Mouse (Mus musculus) MEL (cell line): ENCODE data around the gene Phf21a. TPM values are rescaled to one million over a fixed set of nuclear protein-coding genes. Genes with fewer than 3 reads are reported as not detected.
A peak's percentile ranks its signal among the peaks of the same experiment; 100 is the strongest.

ENCODE experiments used
- DNase-seq: peaks from one replicate; pipeline ENCODE4 v3.0.0; 2011; ENCODE audit warnings: low read depth, low spot score
- H3K27ac ChIP-seq: 2 replicates; pipeline ENCODE4 v1.5.1; 2012; ENCODE audit warnings: low read depth, mild to moderate bottlenecking, control low read depth, low read length, moderate library complexity; ENCODE audit not compliant: control insufficient read depth
- H3K27me3 ChIP-seq, 2 experiments: fragments of 150-350 bp in 1 of 2; sonication (generic) in 1 of 2; 2 replicates each; pipeline ENCODE4 v1.6.1; 2012; ENCODE audit warnings: low read length in 2 of 2, mild to moderate bottlenecking in 2 of 2, improper control_type of control experiment in 1 of 2, moderate library complexity in 1 of 2; ENCODE audit not compliant: insufficient read depth in 2 of 2, control insufficient read depth in 1 of 2
- H3K36me3 ChIP-seq, 2 experiments: 2 replicates each; pipeline ENCODE4 v1.6.1; 2012 to 2014; ENCODE audit warnings: low read length in 2 of 2, improper control_type of control experiment in 1 of 2, inconsistent platforms in 1 of 2, mild to moderate bottlenecking in 1 of 2; ENCODE audit not compliant: insufficient read depth in 2 of 2, control insufficient read depth in 1 of 2
- H3K4me1 ChIP-seq, 2 experiments: fragments of 150-350 bp in 1 of 2; sonication (generic) in 1 of 2; 2 replicates each; pipeline ENCODE4 v1.6.1; 2012; ENCODE audit warnings: low read length in 2 of 2, improper control_type of control experiment in 1 of 2, mild to moderate bottlenecking in 1 of 2; ENCODE audit not compliant: insufficient read depth in 2 of 2, control insufficient read depth in 1 of 2
- H3K4me3 ChIP-seq, 2 experiments: fragments of 150-350 bp in 1 of 2; sonication (generic) in 1 of 2; 2 replicates each; pipeline ENCODE4 v1.5.1; 2012; ENCODE audit warnings: low read depth in 2 of 2, low read length in 2 of 2, mild to moderate bottlenecking in 2 of 2, moderate library complexity in 2 of 2, control low read depth in 1 of 2, improper control_type of control experiment in 1 of 2; ENCODE audit not compliant: control insufficient read depth in 1 of 2, insufficient read depth in 1 of 2
- H3K79me2 ChIP-seq: 2 replicates; pipeline ENCODE4 v1.6.1; 2012; ENCODE audit warnings: mild to moderate bottlenecking, low read length, moderate library complexity; ENCODE audit not compliant: control insufficient read depth, poor library complexity, insufficient read depth
- H3K9ac ChIP-seq: 2 replicates; pipeline ENCODE4 v1.6.1; 2012; ENCODE audit warnings: low read depth, mild to moderate bottlenecking, control low read depth, low read length, moderate library complexity; ENCODE audit not compliant: control insufficient read depth, poor library complexity, severe bottlenecking
- H3K9me3 ChIP-seq: fragments of 150-350 bp; sonication (generic); replicated peaks from 2 replicates; pipeline ENCODE4 v1.6.1; 2012; ENCODE audit warnings: mild to moderate bottlenecking, low read length, improper control_type of control experiment, moderate library complexity; ENCODE audit not compliant: insufficient read depth
- BHLHE40 ChIP-seq: IDR thresholded peaks from 2 replicates; pipeline ENCODE4 v1.6.1; 2012; ENCODE audit warnings: low read depth, mild to moderate bottlenecking, inconsistent platforms, low read length, improper control_type of control experiment, borderline replicate concordance
- CHD1 ChIP-seq: IDR thresholded peaks from 2 replicates; pipeline ENCODE4 v1.6.1; 2012; ENCODE audit warnings: low read depth, mild to moderate bottlenecking, inconsistent platforms, low read length, improper control_type of control experiment
- E2F4 ChIP-seq: IDR thresholded peaks from 2 replicates; pipeline ENCODE4 v1.6.1; 2011; ENCODE audit warnings: low read depth, low read length, improper control_type of control experiment, borderline replicate concordance
- ELF1 ChIP-seq: IDR thresholded peaks from 2 replicates; pipeline ENCODE4 v1.6.1; 2014; ENCODE audit warnings: low read depth, mild to moderate bottlenecking, inconsistent platforms, low read length, improper control_type of control experiment, moderate library complexity
- EP300 ChIP-seq, 2 experiments: IDR thresholded peaks; 2 replicates each; pipeline ENCODE4 v1.6.1; 2011; ENCODE audit warnings: improper control_type of control experiment in 2 of 2, low read length in 2 of 2, low read depth in 1 of 2, mild to moderate bottlenecking in 1 of 2
- ETS1 ChIP-seq: IDR thresholded peaks from 2 replicates; pipeline ENCODE4 v1.6.1; 2012; ENCODE audit warnings: low read depth, mild to moderate bottlenecking, inconsistent platforms, low read length, improper control_type of control experiment, moderate library complexity
- GATA1 ChIP-seq: IDR thresholded peaks from 2 replicates; pipeline ENCODE4 v1.6.1; 2011; ENCODE audit warnings: low read depth, low read length, improper control_type of control experiment
- HCFC1 ChIP-seq: IDR thresholded peaks from 2 replicates; pipeline ENCODE4 v1.6.1; 2012; ENCODE audit warnings: low read depth, mild to moderate bottlenecking, inconsistent platforms, low read length, improper control_type of control experiment, moderate library complexity
- KAT2A ChIP-seq: conservative IDR thresholded peaks from 2 replicates; pipeline ENCODE4 v1.6.1; 2012; ENCODE audit warnings: low read depth, low read length, improper control_type of control experiment, inconsistent platforms
- MAZ ChIP-seq: IDR thresholded peaks from 2 replicates; pipeline ENCODE4 v1.6.1; 2012; ENCODE audit warnings: low read depth, mild to moderate bottlenecking, inconsistent platforms, low read length, improper control_type of control experiment
- MYC ChIP-seq: IDR thresholded peaks from 2 replicates; pipeline ENCODE4 v1.6.1; 2011; ENCODE audit warnings: low read depth, mild to moderate bottlenecking, low read length, improper control_type of control experiment, moderate library complexity
- NELFE ChIP-seq: IDR thresholded peaks from 2 replicates; pipeline ENCODE4 v1.6.1; 2011; ENCODE audit warnings: low read depth, low read length, improper control_type of control experiment
- POLR2A ChIP-seq, 2 experiments: IDR thresholded peaks; 2 replicates each; pipeline ENCODE4 v1.6.1; 2011 to 2012; ENCODE audit warnings: low read length in 2 of 2, mild to moderate bottlenecking in 2 of 2, control low read depth in 1 of 2, improper control_type of control experiment in 1 of 2, low read depth in 1 of 2, moderate library complexity in 1 of 2; ENCODE audit not compliant: control insufficient read depth in 1 of 2, insufficient read depth in 1 of 2, poor library complexity in 1 of 2
- POLR2AphosphoS5 ChIP-seq: IDR thresholded peaks from 2 replicates; pipeline ENCODE4 v1.6.1; 2012; ENCODE audit warnings: low read depth, borderline replicate concordance, mild to moderate bottlenecking, inconsistent platforms, low read length, moderate library complexity, mixed read lengths
- RAD21 ChIP-seq: IDR thresholded peaks from 2 replicates; pipeline ENCODE4 v1.6.1; 2011; ENCODE audit warnings: mild to moderate bottlenecking, low read depth, low read length, improper control_type of control experiment
- SIN3A ChIP-seq: IDR thresholded peaks from 2 replicates; pipeline ENCODE4 v1.6.1; 2012; ENCODE audit warnings: low read length, improper control_type of control experiment, inconsistent platforms
- SMC3 ChIP-seq: IDR thresholded peaks from 2 replicates; pipeline ENCODE4 v1.6.1; 2011; ENCODE audit warnings: low read depth, low read length, improper control_type of control experiment
- TBP ChIP-seq: IDR thresholded peaks from 2 replicates; pipeline ENCODE4 v1.8.0; 2011; ENCODE audit warnings: low read depth, low read length, improper control_type of control experiment
- TCF12 ChIP-seq: IDR thresholded peaks from 2 replicates; pipeline ENCODE4 v1.6.1; 2014; ENCODE audit warnings: low read depth, mild to moderate bottlenecking, inconsistent platforms, low read length, improper control_type of control experiment, moderate library complexity
- UBTF ChIP-seq: IDR thresholded peaks from 2 replicates; pipeline ENCODE4 v1.6.1; 2012; ENCODE audit warnings: low read depth, mild to moderate bottlenecking, inconsistent platforms, low read length, improper control_type of control experiment, moderate library complexity, borderline replicate concordance; ENCODE audit not compliant: insufficient read depth
- USF2 ChIP-seq, 2 experiments: IDR thresholded peaks; 2 replicates each; pipeline ENCODE4 v1.6.1; 2011 to 2012; ENCODE audit warnings: improper control_type of control experiment in 2 of 2, low read length in 2 of 2, borderline replicate concordance in 1 of 2, inconsistent platforms in 1 of 2, low read depth in 1 of 2, mild to moderate bottlenecking in 1 of 2; ENCODE audit not compliant: insufficient read depth in 1 of 2
- ZNF384 ChIP-seq: IDR thresholded peaks from 2 replicates; pipeline ENCODE4 v1.6.1; 2012; ENCODE audit warnings: low read depth, mild to moderate bottlenecking, inconsistent platforms, low read length, improper control_type of control experiment
- polyA plus RNA-seq, 2 experiments: library from polyadenylated mRNA; stranded (reverse) in 1 of 2; unstranded in 1 of 2; fragments of >175 nt in 1 of 2; fragments of >200 nt in 1 of 2; gene quantifications; 2 replicates each; pipeline versions ENCODE4 v1.2.1 to v1.2.4; 2012; ENCODE audit warnings: low replicate concordance in 2 of 2, low read depth in 1 of 2; ENCODE audit not compliant: insufficient read length in 2 of 2, insufficient read depth in 1 of 2, missing spikeins in 1 of 2
- total RNA-seq: library from RNA; depleted of rRNA; stranded (reverse); fragments of 300-350 nt; gene quantifications from 2 replicates; pipeline ENCODE4 v1.2.3, GENCODE M21; 2012

The Phf21a gene
- total and polyA plus RNA-seq, 3 experiments = 4.7 to 245 (median 15.6) TPM

- Histone ChIP-seq H3K4me1 (peaks cover 9 to 21% of the 10 kb centered on the region in 2 experiments), H3K36me3 (peaks cover 0 to 11% of the 10 kb centered on the region in 2 experiments; a peak in 2 of 4 replicates), H3K27ac (no peak overlapping the region), H3K9ac (no peak overlapping the region), H3K4me3 (peak overlapping the region; percentile 17 to 42), H3K9me3 (no peaks in the 10 kb centered on the region), H3K27me3 (no peaks in the 10 kb centered on the region), H3K79me2 (no peaks in the 10 kb centered on the region)
- no peak for DNase-seq
- TF ChIP-seq E2F4 = no peak
- no peak for TF ChIP-seq KAT2A
- no peak for TF ChIP-seq BHLHE40
- TF ChIP-seq TBP = no peak
- no peak for TF ChIP-seq HCFC1
- no peak for TF ChIP-seq TCF12
- no peak for TF ChIP-seq UBTF
- no peak for TF ChIP-seq CHD1
- no peak for TF ChIP-seq ELF1
- TF ChIP-seq ZNF384 = peak; percentile 96
- TF ChIP-seq USF2 (IDR thresholded peaks at IDR 0.05; ENCODE audit: borderline replicate concordance in 1 of 2, insufficient read depth in 1 of 2, low read depth in 1 of 2, low read length in 2 of 2) = no peak
- TF ChIP-seq MYC = no peak
- no peak for TF ChIP-seq MAZ
- TF ChIP-seq SIN3A = peak; percentile 51; the same call in 1 of the 2 replicates
- no peak for TF ChIP-seq RAD21
- TF ChIP-seq, all 39 proteins: peak for 2
Observed at GRCm38 (mm10) chr2:92389645-92390044, 296.7 kb downstream of the Phf21a start.

DNA sequence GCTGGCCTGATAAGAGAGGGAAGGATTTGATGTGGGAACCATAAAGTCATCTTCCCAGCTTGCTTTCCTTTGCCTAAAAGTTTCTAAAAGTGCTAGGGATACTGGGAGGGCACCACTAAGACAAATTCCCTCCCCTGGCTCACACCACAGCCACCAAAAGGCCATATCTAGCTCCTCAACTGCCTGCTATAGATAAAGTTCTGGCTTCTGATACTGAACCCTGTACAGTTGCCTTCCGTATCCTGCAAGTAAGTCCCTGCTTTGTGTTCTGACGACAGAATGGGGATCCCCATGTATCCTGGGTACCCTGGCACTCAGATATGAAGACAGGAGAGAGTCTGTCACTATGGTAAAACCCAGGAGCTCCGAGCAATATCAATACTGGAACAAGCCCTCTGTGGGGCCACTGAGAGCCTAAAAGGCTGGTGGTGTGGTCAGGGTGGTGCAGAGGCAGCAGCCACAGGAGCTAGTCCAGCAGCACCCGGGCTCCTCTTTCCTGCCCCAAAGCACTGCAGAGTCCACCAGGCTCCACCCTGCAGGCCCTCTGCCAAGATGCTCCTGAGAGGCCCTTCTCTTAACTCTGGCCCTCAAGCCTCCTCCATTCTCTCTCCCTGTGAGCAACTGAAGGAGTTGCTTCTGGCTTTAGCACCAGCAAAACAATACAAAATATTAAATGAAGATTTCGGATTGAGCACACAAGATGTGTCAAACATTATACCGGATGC, 297.5 kb downstream of the Phf21a start:
- no peaks in the 10 kb centered on the region for H3K79me2 ChIP-seq
- H3K9me3 ChIP-seq = no peaks in the 10 kb centered on the region
- peaks cover 0 to 11% of the 10 kb centered on the region in 2 experiments; a peak in 2 of 4 replicates for H3K36me3 ChIP-seq
- H3K4me1 ChIP-seq = peaks cover 9 to 21% of the 10 kb centered on the region in 2 experiments
- peak; percentile 49 for DNase-seq
- no peak overlapping the region for H3K4me3 ChIP-seq
- 0 out of 2 replicates have a peak overlapping the region, but pooled peaks have one; percentile 21 for H3K27ac ChIP-seq
- TF ChIP-seq ETS1 (0 out of 2 replicates have a peak, but pooled peaks have one; percentile 35), POLR2AphosphoS5 (no peak), NELFE (no peak), SIN3A (no peak), ELF1 (no peak), EP300 (IDR thresholded peaks at IDR 0.05; ENCODE audit: low read depth in 1 of 2, low read length in 2 of 2) (peak; percentile 10 to 53; a peak in 2 of 4 replicates), TBP (no peak), GATA1 (peak; percentile 60), POLR2A (IDR thresholded peaks at IDR 0.05; ENCODE audit: control insufficient read depth in 1 of 2, insufficient read depth in 1 of 2, low read depth in 1 of 2, low read length in 2 of 2, poor library complexity in 1 of 2) (no peak), TCF12 (peak; percentile 61), SMC3 (no peak)
- H3K27me3 ChIP-seq = no peaks in the 10 kb centered on the region
- H3K9ac ChIP-seq = no peak overlapping the region
